Mouse (Mus musculus) cerebellum, adult 2 months (tissue): ENCODE measurements around the gene Als2cr12. TPM values are rescaled to one million over a fixed set of nuclear protein-coding genes. Genes with fewer than 3 reads are reported as not detected.
"Not testable (repeated sequence)": the region's sequence is repeated elsewhere in the genome, so short reads cannot be mapped to it uniquely, and the experiment has no call there.

Source experiments
- DNase-seq, 2 experiments: peaks; one replicate each; pipeline ENCODE4 v3.0.0; 2021
- H3K27ac ChIP-seq: fragments of 200-500 bp; 2 replicates; pipeline ENCODE4 v1.5.1; 2012; ENCODE audit warnings: low read length, control low read depth, inconsistent platforms; ENCODE audit not compliant: insufficient read depth
- H3K27me3 ChIP-seq: fragments of 200-500 bp; 2 replicates; pipeline ENCODE4 v1.6.1; 2012; ENCODE audit warnings: inconsistent platforms, mild to moderate bottlenecking, low read length, moderate library complexity; ENCODE audit not compliant: control insufficient read depth, insufficient read depth
- H3K4me1 ChIP-seq: fragments of 200-500 bp; 2 replicates; pipeline ENCODE4 v1.6.1; 2011; ENCODE audit warnings: low read length; ENCODE audit not compliant: control insufficient read depth, insufficient read depth
- H3K4me3 ChIP-seq: fragments of 200-500 bp; replicated peaks from 2 replicates; pipeline ENCODE3; 2011; ENCODE audit warnings: mild to moderate bottlenecking, low read depth, low read length, control low read depth; ENCODE audit not compliant: insufficient read depth
- CTCF ChIP-seq: fragments of 200-500 bp; IDR thresholded peaks from 2 replicates; pipeline ENCODE4 v1.5.1; 2011; ENCODE audit warnings: low read depth, mild to moderate bottlenecking, control low read depth, low read length, moderate library complexity, borderline replicate concordance; ENCODE audit not compliant: insufficient read depth
- POLR2A ChIP-seq: fragments of 200-500 bp; IDR thresholded peaks from 2 replicates; pipeline ENCODE4 v1.6.1; 2011; ENCODE audit warnings: low read length, control low read depth, borderline replicate concordance; ENCODE audit not compliant: insufficient read depth
- WGBS: fragments of 180-500 bp; shearing (Covaris S2); methylation state at CpG from one replicate; pipeline ENCODE4 v1.1.7; 2018; 5-methylcytosine and 5-hydroxymethylcytosine counted together
- polyA plus RNA-seq: library from polyadenylated mRNA; depleted of rRNA; stranded (reverse); fragments of >200 nt; gene quantifications from 2 replicates; pipeline ENCODE4 v1.2.3, GENCODE M21; 2012

Als2cr12 gene
- polyA plus RNA-seq, 1 experiment = not detected

DNA sequence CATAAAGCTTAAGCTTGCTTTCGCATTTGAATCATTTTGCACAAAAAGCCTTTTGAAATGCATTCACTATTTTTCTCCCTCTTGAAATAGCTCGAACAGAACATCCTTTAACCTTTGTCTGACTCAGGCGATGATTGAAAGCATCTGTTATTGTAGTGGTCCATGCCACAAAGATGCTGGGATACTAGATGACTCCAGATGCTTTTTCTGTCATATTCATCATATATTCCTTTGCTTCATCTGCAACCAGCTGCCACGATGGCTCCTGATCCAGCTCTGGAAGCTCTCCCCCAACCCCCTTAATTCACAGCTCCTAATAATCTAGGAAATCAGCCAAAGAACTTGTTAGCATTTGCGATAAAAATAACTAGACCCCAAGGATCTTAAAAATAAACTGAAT, 78.7 kb downstream of the Als2cr12 start:
- Histone ChIP-seq H3K4me3 (no peak overlapping the region), H3K4me1 (peaks cover 3% of the 10 kb centered on the region; the same call in 1 of the 2 replicates), H3K27me3 (no peaks in the 10 kb centered on the region), H3K27ac (no peak overlapping the region)
- DNase-seq = no peak
- no peak for TF ChIP-seq CTCF
- 50% methylated on average over 5 of the region's 5 CpGs for WGBS

DNA sequence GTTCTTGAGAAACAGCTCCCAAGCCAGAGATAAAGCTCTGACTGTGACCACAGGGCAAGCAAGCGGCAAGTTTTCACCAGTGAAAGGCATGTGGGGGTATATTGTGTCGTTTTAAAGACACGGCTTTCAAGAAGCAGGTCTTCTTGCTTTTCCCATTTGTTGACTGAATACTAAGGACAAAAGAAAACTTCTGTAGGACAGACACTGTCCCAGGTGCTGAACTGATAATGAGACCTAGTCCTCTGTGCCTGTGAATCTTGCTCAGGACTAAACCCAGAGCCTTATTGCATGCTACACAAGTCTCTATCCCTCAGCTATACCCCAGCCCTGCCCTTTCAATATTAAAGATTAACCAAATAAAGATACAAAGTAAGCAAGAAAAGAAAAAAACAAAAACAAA, 79.6 kb downstream of the Als2cr12 start:
- WGBS = 78% methylated on average over 3 of the region's 3 CpGs
- no peak for TF ChIP-seq POLR2A
- no peak for TF ChIP-seq CTCF

GRCm38 (mm10) chr1:58615146-58615545, 80.6 kb downstream of the Als2cr12 start:
- Histone ChIP-seq H3K4me1 (no peaks in the 10 kb centered on the region), H3K27me3 (no peaks in the 10 kb centered on the region), H3K27ac (no peak overlapping the region), H3K4me3 (no peak overlapping the region)
- DNase-seq = no peak
- no peak for TF ChIP-seq CTCF
- 84% methylated on average over 4 of the region's 4 CpGs for WGBS

More for the DNA sequence above, 79.6 kb downstream of the Als2cr12 start:
- Histone ChIP-seq H3K4me1 (no peaks in the 10 kb centered on the region; the same call in 1 of the 2 replicates), H3K27me3 (no peaks in the 10 kb centered on the region), H3K27ac (no peak overlapping the region), H3K4me3 (no peak overlapping the region)
- DNase-seq = no peak

DNA sequence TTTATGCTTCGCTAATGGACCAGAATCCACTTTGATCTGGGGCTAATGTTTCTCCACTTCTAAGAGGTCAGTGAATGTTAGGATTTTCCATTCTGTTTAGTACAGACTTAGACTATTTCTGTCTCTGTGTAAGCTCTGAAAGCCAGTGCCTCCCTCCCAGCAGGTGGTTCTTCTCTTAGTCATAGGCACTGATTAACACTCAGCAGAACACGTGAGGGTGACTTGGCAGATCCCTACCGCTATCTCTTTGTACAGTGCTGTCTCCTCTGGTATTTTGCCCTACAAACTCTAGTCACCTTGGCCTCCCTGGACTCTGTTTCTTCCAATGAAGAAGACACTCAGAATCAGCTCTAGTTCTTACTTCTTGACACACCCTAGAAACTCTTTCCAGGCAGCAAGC, 81.4 kb downstream of the Als2cr12 start:
- Histone ChIP-seq H3K4me3 (no peak overlapping the region), H3K27ac (no peak overlapping the region), H3K4me1 (no peaks in the 10 kb centered on the region), H3K27me3 (no peaks in the 10 kb centered on the region)
- no peak for TF ChIP-seq CTCF
- no peak for TF ChIP-seq POLR2A
- 61% methylated on average over 3 of the region's 3 CpGs for WGBS
- peak in 1 of 2 experiments; percentile 57 for DNase-seq

DNA sequence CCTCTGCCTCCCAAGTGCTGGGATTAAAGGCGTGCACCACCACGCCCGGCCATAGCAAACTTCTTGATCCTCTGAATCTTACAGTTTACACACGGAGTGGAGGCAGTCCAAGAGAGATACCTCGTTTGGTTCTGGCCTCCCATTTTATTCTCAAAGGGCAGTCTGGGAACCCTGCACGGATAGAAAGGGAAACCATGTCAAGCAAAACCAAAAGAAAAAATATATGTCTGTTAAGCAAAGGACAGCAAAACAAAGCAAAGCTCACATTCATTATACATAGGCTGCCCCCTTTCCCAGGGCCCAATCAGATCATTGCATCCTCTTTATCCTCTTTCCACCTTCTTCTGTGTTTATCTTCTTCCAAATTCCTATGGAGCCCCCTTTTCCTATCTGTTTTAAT, 82.0 kb downstream of the Als2cr12 start:
- no peak overlapping the region for H3K27ac ChIP-seq
- WGBS = 79% methylated on average over 6 of the region's 6 CpGs
- H3K27me3 ChIP-seq = no peaks in the 10 kb centered on the region
- no peak overlapping the region for H3K4me3 ChIP-seq
- H3K4me1 ChIP-seq = no peaks in the 10 kb centered on the region
- no peak for TF ChIP-seq POLR2A
- no peak for TF ChIP-seq CTCF
- DNase-seq = no peak

GRCm38 (mm10) chr1:58610611-58611010, 85.2 kb downstream of the Als2cr12 start:
- Histone ChIP-seq H3K4me1 (no peaks in the 10 kb centered on the region), H3K27ac (no peak overlapping the region), H3K4me3 (no peak overlapping the region), H3K27me3 (no peaks in the 10 kb centered on the region)
- 35% methylated on average over 1 of the region's 1 CpGs for WGBS
- TF ChIP-seq CTCF = no peak
- no peak for TF ChIP-seq POLR2A
- DNase-seq = no peak

DNA sequence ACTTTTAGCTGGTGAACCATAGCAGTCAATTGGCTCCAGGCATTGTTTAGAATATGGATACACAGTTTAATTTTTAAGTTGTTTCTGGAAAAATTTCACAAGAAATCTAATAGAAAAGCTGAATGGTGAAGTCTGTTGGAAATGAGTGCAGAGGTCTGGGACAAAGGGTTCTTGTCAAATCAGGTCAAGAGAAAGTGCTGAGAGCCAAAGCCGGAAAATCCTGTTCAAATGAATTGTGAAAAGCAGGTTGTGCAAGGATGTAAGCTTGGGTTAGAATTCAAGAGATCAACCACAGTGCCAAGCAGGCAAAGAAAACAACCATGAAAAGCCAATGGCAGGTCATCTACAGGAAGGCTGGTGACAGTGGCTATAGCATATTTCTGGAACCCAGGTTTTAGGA, 85.6 kb downstream of the Als2cr12 start:
- no peak for DNase-seq
- no peaks in the 10 kb centered on the region for H3K27me3 ChIP-seq
- no peak overlapping the region for H3K27ac ChIP-seq
- TF ChIP-seq POLR2A = no peak
- TF ChIP-seq CTCF = no peak
- H3K4me3 ChIP-seq = no peak overlapping the region
- 70% methylated on average over 1 of the region's 1 CpGs for WGBS
- no peaks in the 10 kb centered on the region for H3K4me1 ChIP-seq

GRCm38 (mm10) chr1:58609591-58609990, 86.2 kb downstream of the Als2cr12 start:
- not testable (repeated sequence) for H3K4me3 ChIP-seq, H3K4me1 ChIP-seq, H3K27me3 ChIP-seq, H3K27ac ChIP-seq, DNase-seq
- WGBS = 90% methylated on average over 5 of the region's 5 CpGs

GRCm38 (mm10) chr1:58603738-58604137, 92.1 kb downstream of the Als2cr12 start:
- H3K27me3 ChIP-seq = no peaks in the 10 kb centered on the region
- no peaks in the 10 kb centered on the region for H3K4me1 ChIP-seq
- WGBS = 83% methylated on average over 4 of the region's 4 CpGs
- DNase-seq = no peak
- H3K27ac ChIP-seq = no peak overlapping the region
- H3K4me3 ChIP-seq = no peak overlapping the region
- no peak for TF ChIP-seq CTCF
- no peak for TF ChIP-seq POLR2A
